Mouse (Mus musculus) hindbrain, embryonic 14.5 days (tissue): ENCODE measurements around the gene Zc4h2. TPM values are rescaled to one million over a fixed set of nuclear protein-coding genes. Genes with fewer than 3 reads are reported as not detected.

Experiments
- ATAC-seq: fragments of 200-750 bp; cut with Nextera tagmentation; 2 replicates; pipeline ENCODE4 v1.8.0; 2017; ENCODE audit warnings: moderate number of reproducible peaks, mild to moderate bottlenecking, moderate TSS enrichment, moderate library complexity; ENCODE audit not compliant: low FRiP score
- DNase-seq: peaks from one replicate; pipeline ENCODE4 v3.0.0-alpha.2; 2015; ENCODE audit warnings: low spot score
- H3K27ac ChIP-seq: fragments of 300-500 bp; sonication (generic); 2 replicates; pipeline ENCODE4 v1.5.1; 2014; ENCODE audit warnings: mild to moderate bottlenecking, moderate library complexity
- H3K27me3 ChIP-seq: fragments of 300-500 bp; sonication (generic); 2 replicates; pipeline ENCODE4 v1.6.1; 2014; ENCODE audit warnings: mild to moderate bottlenecking, low read length, mixed read lengths; ENCODE audit not compliant: control insufficient read depth, insufficient read depth
- H3K36me3 ChIP-seq: fragments of 300-500 bp; sonication (generic); replicated peaks from 2 replicates; pipeline ENCODE4 v1.6.1; 2014; ENCODE audit not compliant: control insufficient read depth, insufficient read depth
- H3K4me1 ChIP-seq: fragments of 300-500 bp; sonication (generic); replicated peaks from 2 replicates; pipeline ENCODE4 v1.6.1; 2014; ENCODE audit warnings: antibody characterized with exemption, low read length, mixed read lengths; ENCODE audit not compliant: control insufficient read depth, insufficient read depth
- H3K4me2 ChIP-seq: fragments of 300-500 bp; sonication (generic); replicated peaks from 2 replicates; pipeline ENCODE4 v1.6.1; 2014; ENCODE audit warnings: mild to moderate bottlenecking, moderate library complexity
- H3K4me3 ChIP-seq: fragments of 300-500 bp; sonication (generic); replicated peaks from 2 replicates; pipeline ENCODE4 v1.5.1; 2014; ENCODE audit warnings: mild to moderate bottlenecking, low read length
- H3K9ac ChIP-seq: fragments of 300-500 bp; sonication (generic); 2 replicates; pipeline ENCODE4 v1.6.1; 2014
- H3K9me3 ChIP-seq: fragments of 300-500 bp; sonication (generic); 2 replicates; pipeline ENCODE4 v1.6.1; 2016; ENCODE audit warnings: low read length; ENCODE audit not compliant: control insufficient read depth
- WGBS: fragments of 180-500 bp; shearing (Covaris S2); extraction: QIAGEN DNeasy Blood & Tissue Kit; methylation state at CpG from one replicate; pipeline ENCODE4 v1.1.7; 2014; 5-methylcytosine and 5-hydroxymethylcytosine counted together
- polyA plus RNA-seq: library from polyadenylated mRNA; unstranded; fragments of >200 nt; fragmentation: Nextera tagmentation; extraction: Ambion mirVana; gene quantifications from 2 replicates; pipeline ENCODE4 v1.2.1, GENCODE M21; 2014

Gene Zc4h2
- polyA plus RNA-seq: 71.9 and 73.4 TPM in 2 replicates

DNA sequence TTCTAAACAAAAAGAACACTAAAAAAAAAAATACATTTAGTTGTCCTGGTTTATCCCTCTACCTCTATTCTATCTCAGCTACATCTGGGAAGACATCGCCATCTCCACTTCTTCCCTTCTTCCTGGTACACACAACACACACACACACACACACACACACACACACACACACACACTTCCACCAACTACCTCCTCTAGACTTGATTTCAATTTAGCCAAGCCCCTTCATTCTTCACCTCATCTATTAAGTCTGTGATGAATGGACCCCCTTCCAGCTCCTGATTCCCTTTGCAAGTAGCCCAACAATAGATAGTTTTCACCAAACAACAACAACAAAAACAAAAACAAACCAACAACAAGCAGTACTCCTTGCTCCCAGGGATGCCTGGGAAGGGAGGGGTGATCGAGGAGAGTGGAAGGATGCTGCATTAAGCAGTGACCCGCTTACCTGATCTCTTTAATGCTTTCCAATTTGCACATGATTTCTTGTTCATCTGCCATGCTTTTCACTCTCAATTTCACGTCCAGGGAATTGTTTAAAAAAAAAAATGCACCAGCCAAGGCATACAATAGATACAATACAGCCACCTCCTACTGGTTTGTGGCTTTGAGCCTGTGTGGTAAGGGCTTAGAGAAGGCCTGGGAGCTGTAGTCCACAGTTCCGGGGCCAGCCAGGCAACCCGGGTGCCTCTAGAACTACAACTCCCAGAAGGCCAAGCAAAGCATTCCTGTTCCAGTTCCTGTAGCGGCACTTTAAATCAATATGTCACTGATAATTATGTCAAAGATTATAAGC, at the start of gene Zc4h2:
TSS of gene Zc4h2 (minus strand) at position 706 of the 796 bp plus-strand sequence.
- H3K36me3 ChIP-seq: no peaks in the 10 kb centered on the region
- peak within 1 kb of the TSS; percentile 58 for H3K4me2 ChIP-seq
- WGBS: 18% methylated on average over 7 of the region's 7 CpGs
- DNase-seq: peak; percentile 79
- no peaks in the 10 kb centered on the region for H3K27me3 ChIP-seq
- no peaks in the 10 kb centered on the region for H3K9me3 ChIP-seq
- H3K27ac ChIP-seq: peak within 1 kb of the TSS; percentile 78
- peaks cover 7% of the 10 kb centered on the region; the same call in 1 of the 2 replicates for H3K4me1 ChIP-seq
- H3K4me3 ChIP-seq: peak within 1 kb of the TSS; percentile 43
- peak; percentile 99 for ATAC-seq
- peak within 1 kb of the TSS; percentile 61 for H3K9ac ChIP-seq

- Histone ChIP-seq H3K9ac (no peak overlapping the region), H3K27me3 (no peaks in the 10 kb centered on the region), H3K9me3 (no peaks in the 10 kb centered on the region), H3K4me2 (no peak overlapping the region), H3K4me1 (no peaks in the 10 kb centered on the region), H3K36me3 (no peaks in the 10 kb centered on the region), H3K4me3 (no peak overlapping the region), H3K27ac (no peak overlapping the region)
- no peak for ATAC-seq
- no peak for DNase-seq
- WGBS: 68% methylated on average over 1 of the region's 1 CpGs
These were observed 28.8 kb upstream of the Zc4h2 start for GRCm38 (mm10) chrX:95687119-95687518.

GRCm38 (mm10) chrX:95682206-95682605, 23.9 kb upstream of the Zc4h2 start:
- H3K4me1 ChIP-seq: no peaks in the 10 kb centered on the region

DNA sequence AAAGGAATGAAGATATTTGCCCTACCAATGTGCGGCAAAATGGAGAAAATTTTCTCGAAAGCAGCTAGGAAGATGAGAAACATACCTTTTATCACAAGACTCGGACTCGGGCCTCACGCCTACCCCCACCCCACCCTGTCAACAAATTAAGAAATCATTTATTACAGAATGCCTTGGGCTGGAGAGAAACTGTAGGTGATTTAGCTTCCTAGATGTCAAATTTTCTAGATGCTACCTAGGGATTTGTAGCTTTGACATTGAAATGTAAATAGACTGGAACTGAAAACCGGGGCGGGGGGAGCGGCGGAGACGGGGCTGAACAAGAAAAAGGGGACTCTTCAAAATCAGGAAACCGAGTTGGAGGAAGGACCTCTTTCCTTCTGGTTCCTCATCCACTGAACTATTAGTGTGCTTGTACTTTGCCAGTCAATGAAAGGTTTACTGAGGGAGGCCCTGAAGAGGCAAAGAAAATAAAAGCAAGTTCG, 333 bp upstream of the Zc4h2 start:
- DNase-seq (peak; percentile 32), ATAC-seq (peak; percentile 80)
- peak overlapping the region; percentile 54 for H3K4me2 ChIP-seq
- peak overlapping the region; percentile 61 for H3K9ac ChIP-seq
- H3K27me3 ChIP-seq: no peaks in the 10 kb centered on the region
- peak overlapping the region; percentile 78 for H3K27ac ChIP-seq
- H3K36me3 ChIP-seq: no peaks in the 10 kb centered on the region
- H3K4me1 ChIP-seq: peaks cover 7% of the 10 kb centered on the region; the same call in 1 of the 2 replicates
- no peaks in the 10 kb centered on the region for H3K9me3 ChIP-seq
- peak overlapping the region; percentile 43 for H3K4me3 ChIP-seq
- 22% methylated on average over 12 of the region's 12 CpGs for WGBS

More at GRCm38 (mm10) chrX:95682206-95682605, 23.9 kb upstream of the Zc4h2 start:
- ATAC-seq: no peak
- no peak overlapping the region for H3K27ac ChIP-seq
- H3K4me2 ChIP-seq: no peak overlapping the region
- H3K36me3 ChIP-seq: no peaks in the 10 kb centered on the region
- no peaks in the 10 kb centered on the region for H3K27me3 ChIP-seq
- H3K9me3 ChIP-seq: no peaks in the 10 kb centered on the region
- no peak for DNase-seq
- no peak overlapping the region for H3K4me3 ChIP-seq
- WGBS: 93% methylated on average over 1 of the region's 1 CpGs
- no peak overlapping the region for H3K9ac ChIP-seq

DNA sequence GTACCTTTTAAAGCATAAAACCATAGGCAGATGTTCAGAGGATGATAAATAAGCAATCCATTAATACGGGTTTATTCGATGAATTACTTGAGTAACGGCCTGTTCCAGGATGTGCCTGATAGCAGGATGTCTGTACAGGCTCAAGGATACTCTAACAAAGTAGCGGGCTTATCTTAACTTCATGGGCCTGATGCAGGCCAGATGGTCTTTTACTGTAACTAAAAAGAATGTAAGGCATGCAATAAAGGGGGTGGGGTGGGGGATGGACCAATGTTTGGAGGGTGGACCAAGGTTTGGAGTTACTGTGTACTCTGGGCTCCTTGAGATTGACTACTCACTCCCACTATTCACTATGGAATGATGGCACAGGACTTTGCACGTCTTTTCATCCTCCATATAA, 57.7 kb downstream of the Zc4h2 start:
- H3K36me3 ChIP-seq: no peaks in the 10 kb centered on the region
- H3K27ac ChIP-seq: no peak overlapping the region
- no peaks in the 10 kb centered on the region for H3K27me3 ChIP-seq
- DNase-seq (no peak), ATAC-seq (no peak)
- H3K9me3 ChIP-seq: no peaks in the 10 kb centered on the region
- H3K9ac ChIP-seq: no peak overlapping the region
- 88% methylated on average over 5 of the region's 5 CpGs for WGBS
- no peaks in the 10 kb centered on the region for H3K4me1 ChIP-seq
- H3K4me2 ChIP-seq: no peak overlapping the region
- no peak overlapping the region for H3K4me3 ChIP-seq

Other genes with a start within 250 kb of the Zc4h2 start
- 11.4 and 11.9 TPM in 2 replicates for gene Amer1, start 213.6 kb downstream of the Zc4h2 start, polyA plus RNA-seq
- 0.15 and 0.59 TPM in 2 replicates for gene Asb12, start 100.5 kb downstream of the Zc4h2 start, polyA plus RNA-seq
- gene Pfn5, start 100.4 kb downstream of the Zc4h2 start, polyA plus RNA-seq: not detected in 2 replicates
- 3.7 and 4.1 TPM in 2 replicates for gene Zc3h12b, start 53.2 kb upstream of the Zc4h2 start, polyA plus RNA-seq